Mouse (Mus musculus) ES-E14 (cell line): ENCODE results near the gene Sfxn2.

Experiments
- MAFK ChIP-seq: IDR thresholded peaks from 2 replicates; pipeline ENCODE4 v1.6.1; 2014; ENCODE audit warnings: mild to moderate bottlenecking, low read depth, low read length, inconsistent platforms; ENCODE audit not compliant: insufficient read depth
- ZNF384 ChIP-seq: IDR thresholded peaks from 2 replicates; pipeline ENCODE4 v1.6.1; 2012; ENCODE audit warnings: low read depth, low read length, inconsistent platforms

GRCm38 (mm10) chr19:46598187-46598586 is 25.0 kb downstream of the Sfxn2 start:
- TF ChIP-seq MAFK: no peak
- no peak for TF ChIP-seq ZNF384
